Mouse (Mus musculus) bone marrow macrophage, adult 2 months (primary cell): Measurements from ENCODE around the gene Amh. TPM values are rescaled to one million over a fixed set of nuclear protein-coding genes. Genes with fewer than 3 reads are reported as not detected.
A peak's percentile ranks its signal among the peaks of the same experiment; 100 is the strongest.
"Not testable (repeated sequence)": the region's sequence is repeated elsewhere in the genome, so short reads cannot be mapped to it uniquely, and the experiment has no call there.

Experiments
- H3K27ac ChIP-seq: 2 replicates; pipeline ENCODE4 v1.5.1; 2012; ENCODE audit warnings: low read depth, low read length; ENCODE audit not compliant: insufficient read depth
- H3K4me1 ChIP-seq: 2 replicates; pipeline ENCODE4 v1.6.1; 2012; ENCODE audit warnings: low read length; ENCODE audit not compliant: control insufficient read depth, insufficient read depth
- H3K4me3 ChIP-seq: 2 replicates; pipeline ENCODE4 v1.5.1; 2012; ENCODE audit warnings: mild to moderate bottlenecking, low read length, moderate library complexity; ENCODE audit not compliant: insufficient read depth
- CTCF ChIP-seq: IDR thresholded peaks from 2 replicates; pipeline ENCODE4 v1.5.1; 2012; ENCODE audit warnings: low read depth, mild to moderate bottlenecking, low read length, moderate library complexity
- POLR2A ChIP-seq: IDR thresholded peaks from 2 replicates; pipeline ENCODE4 v1.6.1; 2012; ENCODE audit warnings: mild to moderate bottlenecking, low read depth, low read length, borderline replicate concordance
- polyA plus RNA-seq: library from polyadenylated mRNA; stranded (reverse); fragments of >200 nt; gene quantifications from 2 replicates; pipeline ENCODE4 v1.2.4, GENCODE M21; 2012; ENCODE audit not compliant: missing spikeins, insufficient read depth, insufficient read length

The Amh gene
- polyA plus RNA-seq, 1 experiment, result not detected

GRCm38 (mm10) chr10:80817164-80817563, 12.1 kb downstream of the Amh start:
- H3K27ac ChIP-seq, result no peak overlapping the region
- TF ChIP-seq POLR2A, result no peak
- no peak for TF ChIP-seq CTCF

GRCm38 (mm10) chr10:80817955-80818354, 12.9 kb downstream of the Amh start:
- H3K4me1 ChIP-seq, H3K27ac ChIP-seq, H3K4me3 ChIP-seq: not testable (repeated sequence)

More at GRCm38 (mm10) chr10:80817164-80817563, 12.1 kb downstream of the Amh start:
- no peak overlapping the region for H3K4me3 ChIP-seq
- peaks cover 6% of the 10 kb centered on the region; the same call in 1 of the 2 replicates for H3K4me1 ChIP-seq

GRCm38 (mm10) chr10:80818599-80819281, 13.7 kb downstream of the Amh start:
- H3K27ac ChIP-seq, result no peak overlapping the region

GRCm38 (mm10) chr10:80819406-80819805, 14.4 kb downstream of the Amh start:
- no peak for TF ChIP-seq CTCF
- TF ChIP-seq POLR2A, result no peak
- H3K4me3 ChIP-seq, result no peak overlapping the region
- H3K4me1 ChIP-seq, result peaks cover 9% of the 10 kb centered on the region
- H3K27ac ChIP-seq, result no peak overlapping the region

More at GRCm38 (mm10) chr10:80818599-80819281, 13.7 kb downstream of the Amh start:
- TF ChIP-seq CTCF (no peak), POLR2A (no peak)
- peaks cover 4% of the 10 kb centered on the region; the same call in 1 of the 2 replicates for H3K4me1 ChIP-seq
- no peak overlapping the region for H3K4me3 ChIP-seq

GRCm38 (mm10) chr10:80821991-80822390, 16.9 kb downstream of the Amh start:
- H3K4me3 ChIP-seq, result no peak overlapping the region
- peaks cover 16% of the 10 kb centered on the region for H3K4me1 ChIP-seq
- no peak for TF ChIP-seq CTCF
- no peak for TF ChIP-seq POLR2A
- H3K27ac ChIP-seq, result no peak overlapping the region

- H3K27ac ChIP-seq, result no peak overlapping the region
- no peak overlapping the region for H3K4me3 ChIP-seq
- TF ChIP-seq POLR2A, result no peak
- peaks cover 16% of the 10 kb centered on the region for H3K4me1 ChIP-seq
These were observed 17.5 kb downstream of the Amh start for GRCm38 (mm10) chr10:80822528-80822927.

- H3K4me3 ChIP-seq, result no peak overlapping the region
- no peak for TF ChIP-seq CTCF
- TF ChIP-seq POLR2A, result no peak
- peak overlapping the region; percentile 84 for H3K27ac ChIP-seq
- peaks cover 16% of the 10 kb centered on the region for H3K4me1 ChIP-seq
These were observed 18.3 kb downstream of the Amh start for GRCm38 (mm10) chr10:80823316-80823715.

- Histone ChIP-seq H3K4me1 (peaks cover 16% of the 10 kb centered on the region), H3K4me3 (peak overlapping the region; percentile 16)
- TF ChIP-seq POLR2A (no peak), CTCF (no peak)
These were observed 19.0 kb downstream of the Amh start for GRCm38 (mm10) chr10:80823847-80824643.

GRCm38 (mm10) chr10:80824827-80825226, 19.8 kb downstream of the Amh start:
- Histone ChIP-seq H3K4me1 (peaks cover 16% of the 10 kb centered on the region), H3K4me3 (no peak overlapping the region), H3K27ac (peak overlapping the region; percentile 84)
- TF ChIP-seq CTCF (no peak), POLR2A (no peak)

More at GRCm38 (mm10) chr10:80823847-80824643, 19.0 kb downstream of the Amh start:
- H3K27ac ChIP-seq, result peak overlapping the region; percentile 84

GRCm38 (mm10) chr10:80826151-80827062, 21.4 kb downstream of the Amh start, which contains the start of gene Oaz1:
Gene Oaz1, plus strand, starts transcription at chr10:80826656.
- peak within 1 kb of the TSS; percentile 75 for H3K27ac ChIP-seq
- H3K4me1 ChIP-seq, result peaks cover 16% of the 10 kb centered on the region
- no peak for TF ChIP-seq CTCF
- TF ChIP-seq POLR2A, result no peak
- H3K4me3 ChIP-seq, result peak within 1 kb of the TSS; percentile 72
